Mouse (Mus musculus) MEL (cell line): Measurements from ENCODE around the gene Nkpd1. TPM values are rescaled to one million over a fixed set of nuclear protein-coding genes. Genes with fewer than 3 reads are reported as not detected.

Experiments used
- DNase-seq: peaks from one replicate; pipeline ENCODE4 v3.0.0; 2011; ENCODE audit warnings: low read depth, low spot score
- H3K27ac ChIP-seq: 2 replicates; pipeline ENCODE4 v1.5.1; 2012; ENCODE audit warnings: low read depth, mild to moderate bottlenecking, control low read depth, low read length, moderate library complexity; ENCODE audit not compliant: control insufficient read depth
- H3K27me3 ChIP-seq, 2 experiments: fragments of 150-350 bp in 1 of 2; sonication (generic) in 1 of 2; 2 replicates each; pipeline ENCODE4 v1.6.1; 2012; ENCODE audit warnings: low read length in 2 of 2, mild to moderate bottlenecking in 2 of 2, improper control_type of control experiment in 1 of 2, moderate library complexity in 1 of 2; ENCODE audit not compliant: insufficient read depth in 2 of 2, control insufficient read depth in 1 of 2
- H3K36me3 ChIP-seq, 2 experiments: 2 replicates each; pipeline ENCODE4 v1.6.1; 2012 to 2014; ENCODE audit warnings: low read length in 2 of 2, improper control_type of control experiment in 1 of 2, inconsistent platforms in 1 of 2, mild to moderate bottlenecking in 1 of 2; ENCODE audit not compliant: insufficient read depth in 2 of 2, control insufficient read depth in 1 of 2
- H3K4me1 ChIP-seq, 2 experiments: fragments of 150-350 bp in 1 of 2; sonication (generic) in 1 of 2; 2 replicates each; pipeline ENCODE4 v1.6.1; 2012; ENCODE audit warnings: low read length in 2 of 2, improper control_type of control experiment in 1 of 2, mild to moderate bottlenecking in 1 of 2; ENCODE audit not compliant: insufficient read depth in 2 of 2, control insufficient read depth in 1 of 2
- H3K4me3 ChIP-seq, 2 experiments: fragments of 150-350 bp in 1 of 2; sonication (generic) in 1 of 2; 2 replicates each; pipeline ENCODE4 v1.5.1; 2012; ENCODE audit warnings: low read depth in 2 of 2, low read length in 2 of 2, mild to moderate bottlenecking in 2 of 2, moderate library complexity in 2 of 2, control low read depth in 1 of 2, improper control_type of control experiment in 1 of 2; ENCODE audit not compliant: control insufficient read depth in 1 of 2, insufficient read depth in 1 of 2
- H3K79me2 ChIP-seq: 2 replicates; pipeline ENCODE4 v1.6.1; 2012; ENCODE audit warnings: mild to moderate bottlenecking, low read length, moderate library complexity; ENCODE audit not compliant: control insufficient read depth, poor library complexity, insufficient read depth
- H3K9ac ChIP-seq: 2 replicates; pipeline ENCODE4 v1.6.1; 2012; ENCODE audit warnings: low read depth, mild to moderate bottlenecking, control low read depth, low read length, moderate library complexity; ENCODE audit not compliant: control insufficient read depth, poor library complexity, severe bottlenecking
- H3K9me3 ChIP-seq: fragments of 150-350 bp; sonication (generic); replicated peaks from 2 replicates; pipeline ENCODE4 v1.6.1; 2012; ENCODE audit warnings: mild to moderate bottlenecking, low read length, improper control_type of control experiment, moderate library complexity; ENCODE audit not compliant: insufficient read depth
- CHD1 ChIP-seq: IDR thresholded peaks from 2 replicates; pipeline ENCODE4 v1.6.1; 2012; ENCODE audit warnings: low read depth, mild to moderate bottlenecking, inconsistent platforms, low read length, improper control_type of control experiment
- CHD2 ChIP-seq: IDR thresholded peaks from 2 replicates; pipeline ENCODE4 v1.6.1; 2011; ENCODE audit warnings: low read length, improper control_type of control experiment
- E2F4 ChIP-seq: IDR thresholded peaks from 2 replicates; pipeline ENCODE4 v1.6.1; 2011; ENCODE audit warnings: low read depth, low read length, improper control_type of control experiment, borderline replicate concordance
- MAX ChIP-seq: IDR thresholded peaks from 2 replicates; pipeline ENCODE4 v1.6.1; 2011; ENCODE audit warnings: low read length, improper control_type of control experiment
- MYB ChIP-seq: IDR thresholded peaks from 2 replicates; pipeline ENCODE4 v1.6.1; 2011; ENCODE audit warnings: mild to moderate bottlenecking, low read depth, low read length, improper control_type of control experiment
- POLR2A ChIP-seq, 2 experiments: IDR thresholded peaks; 2 replicates each; pipeline ENCODE4 v1.6.1; 2011 to 2012; ENCODE audit warnings: low read length in 2 of 2, mild to moderate bottlenecking in 2 of 2, control low read depth in 1 of 2, improper control_type of control experiment in 1 of 2, low read depth in 1 of 2, moderate library complexity in 1 of 2; ENCODE audit not compliant: control insufficient read depth in 1 of 2, insufficient read depth in 1 of 2, poor library complexity in 1 of 2
- SIN3A ChIP-seq: IDR thresholded peaks from 2 replicates; pipeline ENCODE4 v1.6.1; 2012; ENCODE audit warnings: low read length, improper control_type of control experiment, inconsistent platforms
- TCF12 ChIP-seq: IDR thresholded peaks from 2 replicates; pipeline ENCODE4 v1.6.1; 2014; ENCODE audit warnings: low read depth, mild to moderate bottlenecking, inconsistent platforms, low read length, improper control_type of control experiment, moderate library complexity
- USF1 ChIP-seq: IDR thresholded peaks from 2 replicates; pipeline ENCODE4 v1.6.1; 2014; ENCODE audit warnings: low read depth, mild to moderate bottlenecking, inconsistent platforms, low read length, improper control_type of control experiment, moderate library complexity
- polyA plus RNA-seq, 2 experiments: library from polyadenylated mRNA; stranded (reverse) in 1 of 2; unstranded in 1 of 2; fragments of >175 nt in 1 of 2; fragments of >200 nt in 1 of 2; gene quantifications; 2 replicates each; pipeline versions ENCODE4 v1.2.1 to v1.2.4; 2012; ENCODE audit warnings: low replicate concordance in 2 of 2, low read depth in 1 of 2; ENCODE audit not compliant: insufficient read length in 2 of 2, insufficient read depth in 1 of 2, missing spikeins in 1 of 2
- total RNA-seq: library from RNA; depleted of rRNA; stranded (reverse); fragments of 300-350 nt; gene quantifications from 2 replicates; pipeline ENCODE4 v1.2.3, GENCODE M21; 2012; rRNA removed

Gene Nkpd1
- total and polyA plus RNA-seq, 3 experiments, result 0.33 to 0.35 TPM; not detected in 1

DNA sequence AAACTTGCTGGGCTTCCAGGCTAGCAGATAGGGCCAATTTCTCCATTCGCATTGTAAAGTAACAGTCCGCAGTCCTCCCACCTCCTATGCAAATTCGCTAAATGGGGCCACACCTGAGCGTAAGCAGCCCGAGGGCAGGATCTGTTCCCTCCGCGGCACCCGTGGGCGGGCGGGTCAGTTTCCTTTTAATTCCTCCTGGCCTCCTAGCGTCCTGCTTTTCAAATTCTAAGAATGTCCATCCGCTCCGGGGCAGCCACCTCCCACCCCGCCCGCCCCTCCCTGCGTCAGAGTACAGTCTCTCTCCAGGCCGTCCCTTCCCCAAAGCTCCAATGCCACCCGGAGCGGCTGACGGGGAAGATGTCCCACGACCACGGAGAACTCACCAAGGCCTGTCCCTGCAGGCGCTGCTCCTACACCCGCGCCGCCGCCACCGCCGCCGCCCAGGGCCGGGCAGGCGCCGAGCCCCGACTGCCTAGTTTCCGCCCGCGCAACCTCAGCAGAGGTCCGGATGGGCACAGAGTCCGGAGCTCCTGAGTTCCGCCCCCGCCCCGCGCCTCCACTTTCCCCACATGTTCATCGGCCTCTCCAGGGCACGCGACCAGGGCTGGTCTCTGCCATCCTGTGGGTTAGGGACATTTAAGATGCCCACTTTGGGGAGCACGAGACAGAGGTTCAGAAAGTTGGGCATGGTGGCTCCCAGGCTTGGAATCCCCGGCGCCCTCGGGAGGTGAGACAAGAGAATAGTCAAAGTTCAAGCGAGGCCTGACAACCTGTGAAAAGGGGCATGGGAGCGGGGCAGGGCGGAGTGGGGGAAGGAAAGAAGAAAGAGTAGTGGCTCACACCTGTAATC, 55.5 kb downstream of the Nkpd1 start (continued):
- TF ChIP-seq TCF12, result peak; percentile 87
- peak; percentile 46; the same call in 1 of the 2 replicates for TF ChIP-seq USF1
- TF ChIP-seq MAX, result peak; percentile 83
- TF ChIP-seq MYB, result no peak
- no peak for TF ChIP-seq CHD2
- TF ChIP-seq, all 39 proteins: peak for 20

DNA sequence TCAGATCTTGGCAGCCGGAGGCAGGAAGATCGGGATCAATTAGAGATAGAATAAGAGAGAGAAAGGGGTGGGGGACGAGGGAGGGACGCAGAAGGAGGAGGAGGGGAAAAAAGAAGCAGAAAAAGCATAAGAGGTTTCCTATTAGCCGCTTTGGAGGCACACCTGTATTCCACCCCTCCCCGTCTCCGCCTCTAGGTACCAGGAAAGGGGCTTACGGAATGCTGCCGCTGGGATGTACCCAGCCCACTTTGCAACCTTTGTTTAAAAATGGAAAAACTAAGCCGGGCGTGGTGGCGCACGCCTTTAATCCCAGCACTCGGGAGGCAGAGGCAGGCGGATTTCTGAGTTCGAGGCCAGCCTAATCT, 56.1 kb downstream of the Nkpd1 start:
- Histone ChIP-seq H3K79me2 (peaks cover 38% of the 10 kb centered on the region), H3K4me1 (peaks cover 2 to 14% of the 10 kb centered on the region in 2 experiments; a peak in 3 of 4 replicates)

More for the DNA sequence above, 56.1 kb downstream of the Nkpd1 start:
- Histone ChIP-seq H3K4me3 (peak overlapping the region; percentile 82 to 93), H3K36me3 (peaks cover 0 to 19% of the 10 kb centered on the region in 2 experiments; a peak in 3 of 4 replicates), H3K27me3 (no peaks in the 10 kb centered on the region), H3K27ac (peak overlapping the region; percentile 54), H3K9ac (peak overlapping the region; percentile 86), H3K9me3 (no peaks in the 10 kb centered on the region)
- no peak for TF ChIP-seq MAX
- peak in 1 of 2 experiments; percentile 31; a peak in 1 of 4 replicates for TF ChIP-seq POLR2A (IDR thresholded peaks at IDR 0.05; ENCODE audit: control insufficient read depth in 1 of 2, insufficient read depth in 1 of 2, low read depth in 1 of 2, low read length in 2 of 2, poor library complexity in 1 of 2)
- TF ChIP-seq CHD1, result no peak
- TF ChIP-seq E2F4, result no peak
- no peak for TF ChIP-seq SIN3A
- no peak for DNase-seq

Other genes with a start within 250 kb of the Nkpd1 start
- 121 and 130 TPM in 2 replicates for gene Vasp, start 246.0 kb upstream of the Nkpd1 start, total RNA-seq
- 100 to 1,000 TPM in 1 of 2 experiments, not detected in 1; 185 TPM for gene Vasp, start 246.0 kb upstream of the Nkpd1 start, polyA plus RNA-seq
- not detected in 2 replicates for gene Ppm1n, start 237.8 kb upstream of the Nkpd1 start, total RNA-seq
- gene Ppm1n, start 237.8 kb upstream of the Nkpd1 start, polyA plus RNA-seq, result not detected
- gene Rtn2, start 235.2 kb upstream of the Nkpd1 start, total RNA-seq, result 0.27 and 0.52 TPM in 2 replicates
- gene Rtn2, start 235.2 kb upstream of the Nkpd1 start, polyA plus RNA-seq, result 1 to 10 TPM in 1 of 2 experiments, not detected in 1; 1.4 TPM
- 0.04 and 0.10 TPM in 2 replicates for gene Fosb, start 207.8 kb upstream of the Nkpd1 start, total RNA-seq
- gene Fosb, start 207.8 kb upstream of the Nkpd1 start, polyA plus RNA-seq, result under 1 TPM in 1 of 2 experiments, not detected in 1; 0.49 TPM
- 22.2 and 25.9 TPM in 2 replicates for gene Ercc1, start 173.1 kb upstream of the Nkpd1 start, total RNA-seq
- 10 to 100 TPM in 1 of 2 experiments, not detected in 1; 37.5 TPM for gene Ercc1, start 173.1 kb upstream of the Nkpd1 start, polyA plus RNA-seq
- gene Cd3eap, start 158.4 kb upstream of the Nkpd1 start, total RNA-seq, result 26.2 and 43.9 TPM in 2 replicates
- gene Cd3eap, start 158.4 kb upstream of the Nkpd1 start, polyA plus RNA-seq, result 10 to 100 TPM in 1 of 2 experiments, not detected in 1; 49.8 TPM
- 1.0 and 1.5 TPM in 2 replicates for gene Ppp1r13l, start 158.1 kb upstream of the Nkpd1 start, total RNA-seq
- 10 to 100 TPM in 1 of 2 experiments, not detected in 1; 15.9 TPM for gene Ppp1r13l, start 158.1 kb upstream of the Nkpd1 start, polyA plus RNA-seq
- 29.4 and 34.4 TPM in 2 replicates for gene Ercc2, start 135.8 kb upstream of the Nkpd1 start, total RNA-seq
- 10 to 100 TPM in 1 of 2 experiments, not detected in 1; 44.5 TPM for gene Ercc2, start 135.8 kb upstream of the Nkpd1 start, polyA plus RNA-seq
- 2.7 and 3.6 TPM in 2 replicates for gene Klc3, start 113.7 kb upstream of the Nkpd1 start, total RNA-seq
- under 1 TPM in 1 of 2 experiments, not detected in 1; 0.42 TPM for gene Klc3, start 113.7 kb upstream of the Nkpd1 start, polyA plus RNA-seq
- gene Ckm, start 113.1 kb upstream of the Nkpd1 start, total RNA-seq, result not detected in 2 replicates
- not detected for gene Ckm, start 113.1 kb upstream of the Nkpd1 start, polyA plus RNA-seq
- 4.7 TPM in 2 replicates for gene Mark4, start 59.0 kb upstream of the Nkpd1 start, total RNA-seq
- 10 to 100 TPM in 1 of 2 experiments, not detected in 1; 18.5 TPM for gene Mark4, start 59.0 kb upstream of the Nkpd1 start, polyA plus RNA-seq
- gene Exoc3l2, start 54.5 kb upstream of the Nkpd1 start, total RNA-seq, result 0.08 TPM in 1 of 2 replicates, not detected in the other
- gene Exoc3l2, start 54.5 kb upstream of the Nkpd1 start, polyA plus RNA-seq, result under 1 TPM in 1 of 2 experiments, not detected in 1; 0.08 TPM
- 5.5 and 6.1 TPM in 2 replicates for gene Bloc1s3, start 9.5 kb upstream of the Nkpd1 start, total RNA-seq
- gene Bloc1s3, start 9.5 kb upstream of the Nkpd1 start, polyA plus RNA-seq, result 1 to 10 TPM in 1 of 2 experiments, not detected in 1; 7.5 TPM
- gene Trappc6a, start 9.4 kb upstream of the Nkpd1 start, total RNA-seq, result 65.6 and 88.2 TPM in 2 replicates
- 10 to 100 TPM in 1 of 2 experiments, not detected in 1; 82.8 TPM for gene Trappc6a, start 9.4 kb upstream of the Nkpd1 start, polyA plus RNA-seq
- gene Ppp1r37, start 45.2 kb downstream of the Nkpd1 start, total RNA-seq, result 10.0 and 13.6 TPM in 2 replicates
- gene Ppp1r37, start 45.2 kb downstream of the Nkpd1 start, polyA plus RNA-seq, result 10 to 100 TPM in 1 of 2 experiments, not detected in 1; 29.0 TPM
- 2.9 and 3.3 TPM in 2 replicates for gene Zfp296, start 59.4 kb downstream of the Nkpd1 start, total RNA-seq
- 1 to 10 TPM in 1 of 2 experiments, not detected in 1; 7.8 TPM for gene Zfp296, start 59.4 kb downstream of the Nkpd1 start, polyA plus RNA-seq
- 49.6 and 58.0 TPM in 2 replicates for gene Gemin7, start 59.8 kb downstream of the Nkpd1 start, total RNA-seq
- 10 to 100 TPM in 1 of 2 experiments, not detected in 1; 78.7 TPM for gene Gemin7, start 59.8 kb downstream of the Nkpd1 start, polyA plus RNA-seq
- 29.9 and 31.1 TPM in 2 replicates for gene Clasrp, start 86.6 kb downstream of the Nkpd1 start, total RNA-seq
- 10 to 100 TPM in 1 of 2 experiments, not detected in 1; 62.2 TPM for gene Clasrp, start 86.6 kb downstream of the Nkpd1 start, polyA plus RNA-seq
- gene Relb, start 111.6 kb downstream of the Nkpd1 start, total RNA-seq, result 4.6 and 6.2 TPM in 2 replicates
- 1 to 10 TPM in 1 of 2 experiments, not detected in 1; 7.7 TPM for gene Relb, start 111.6 kb downstream of the Nkpd1 start, polyA plus RNA-seq
- gene Clptm1, start 147.2 kb downstream of the Nkpd1 start, total RNA-seq, result 55.5 and 58.5 TPM in 2 replicates
- 100 to 1,000 TPM in 1 of 2 experiments, 10 to 100 TPM in 1; 62.4 to 102 TPM for gene Clptm1, start 147.2 kb downstream of the Nkpd1 start, polyA plus RNA-seq
- gene Apoc2, start 160.1 kb downstream of the Nkpd1 start, total RNA-seq, result not detected in 2 replicates
- gene Apoc2, start 160.1 kb downstream of the Nkpd1 start, polyA plus RNA-seq, result not detected
- not detected in 2 replicates for gene Gm44805, start 163.6 kb downstream of the Nkpd1 start, total RNA-seq
- not detected for gene Gm44805, start 163.6 kb downstream of the Nkpd1 start, polyA plus RNA-seq
- gene Apoc4, start 163.6 kb downstream of the Nkpd1 start, total RNA-seq, result not detected in 2 replicates
- gene Apoc4, start 163.6 kb downstream of the Nkpd1 start, polyA plus RNA-seq, result not detected
- not detected in 2 replicates for gene Apoc1, start 174.8 kb downstream of the Nkpd1 start, total RNA-seq
- gene Apoc1, start 174.8 kb downstream of the Nkpd1 start, polyA plus RNA-seq, result under 1 TPM in 1 of 2 experiments, not detected in 1; 0.35 TPM
- gene Apoe, start 181.3 kb downstream of the Nkpd1 start, total RNA-seq, result 22.6 and 33.3 TPM in 2 replicates
- gene Apoe, start 181.3 kb downstream of the Nkpd1 start, polyA plus RNA-seq, result 10 to 100 TPM in 1 of 2 experiments, not detected in 1; 61.4 TPM
- gene Tomm40, start 197.6 kb downstream of the Nkpd1 start, total RNA-seq, result 288 and 294 TPM in 2 replicates
- 100 to 1,000 TPM in 1 of 2 experiments, not detected in 1; 403 TPM for gene Tomm40, start 197.6 kb downstream of the Nkpd1 start, polyA plus RNA-seq
- gene Nectin2, start 232.6 kb downstream of the Nkpd1 start, total RNA-seq, result 6.9 TPM in 2 replicates
- 10 to 100 TPM in 1 of 2 experiments, not detected in 1; 25.6 TPM for gene Nectin2, start 232.6 kb downstream of the Nkpd1 start, polyA plus RNA-seq